In genomic region chr16:31191818-31192217, GRCm38 (mm10) we compare ENCODE assay signal across 7 mouse cellular contexts. TPM values are rescaled to one million over a fixed set of nuclear protein-coding genes. Genes with fewer than 3 reads are reported as not detected.
A peak's percentile ranks its signal among the peaks of the same experiment; 100 is the strongest.
DNase-seq lines count a peak whose midpoint lies in the region; ATAC-seq and TF ChIP-seq lines count a peak whose summit lies in the region.

No protein-coding gene starts in this region.

- no peak overlapping the region for H3K4me3 ChIP-seq in G1E (ENCODE audit: low read depth, low read length)
- H3K4me3 ChIP-seq in liver, embryonic 14.5 days (ENCODE audit: insufficient read depth in 1 of 2, low read depth in 2 of 2, low read length in 2 of 2), result no peak overlapping the region
- no peak overlapping the region; the same call in 1 of the 2 replicates for H3K4me3 ChIP-seq in spleen, adult 2 months (ENCODE audit: extremely low read depth, insufficient read depth, insufficient read length)

- H3K27me3 ChIP-seq in G1E (ENCODE audit: insufficient read depth, low read length), result no peaks in the 10 kb centered on the region
- no peaks in the 10 kb centered on the region for H3K27me3 ChIP-seq in liver, embryonic 14.5 days (ENCODE audit: control insufficient read depth, insufficient read depth, low read length)
- H3K27me3 ChIP-seq in spleen, adult 2 months (ENCODE audit: control insufficient read depth, insufficient read depth, low read length), result no peaks in the 10 kb centered on the region

- whole genome bisulfite sequencing in liver, embryonic 14.5 days (ENCODE audit: insufficient replicate concordance), result 18% methylated on average over 6 of the region's 6 CpGs
- WGBS in spleen, adult 2 months, result 1% methylated on average over 6 of the region's 6 CpGs

- TF ChIP-seq EP300 in liver, embryonic 14.5 days (IDR thresholded peaks at IDR 0.05; ENCODE audit: low read depth), result no peak

- ATAC-seq in G1E (ENCODE audit: extremely low read depth, insufficient number of reproducible peaks, low FRiP score, poor library complexity, severe bottlenecking), result peak; percentile 70
- peak; percentile 92 for ATAC-seq in common myeloid progenitor, adult 5-6 weeks (replicated peaks; ENCODE audit: low read depth, poor library complexity, severe bottlenecking)
- no peak for ATAC-seq in liver, embryonic 14.5 days (ENCODE audit: insufficient read depth)

- no peak for TF ChIP-seq CTCF in G1E (IDR thresholded peaks at IDR 0.05; ENCODE audit: low read depth, low read length)
- no peak for TF ChIP-seq CTCF in liver, embryonic 14.5 days (IDR thresholded peaks at IDR 0.05; ENCODE audit: low read depth)
- TF ChIP-seq CTCF in spleen, adult 2 months (IDR thresholded peaks at IDR 0.05; ENCODE audit: extremely low read depth, insufficient read depth, insufficient read length, insufficient replicate concordance), result no peak

- H3K9me3 ChIP-seq in G1E (replicated peaks), result no peaks in the 10 kb centered on the region
- H3K9me3 ChIP-seq in liver, embryonic 14.5 days (ENCODE audit: control insufficient read depth, low read length), result no peaks in the 10 kb centered on the region

- TF ChIP-seq POLR2A in spleen, adult 2 months (IDR thresholded peaks at IDR 0.05; ENCODE audit: low read depth, low read length), result no peak

- H3K27ac ChIP-seq in liver, embryonic 14.5 days, result no peak overlapping the region
- peak overlapping the region; percentile 57 for H3K27ac ChIP-seq in spleen, adult 2 months (ENCODE audit: insufficient read depth, low read length)

- no peak for DNase-seq in G1E (ENCODE audit: low spot score)
- no peak for DNase-seq in liver, embryonic 14.5 days (ENCODE audit: low read depth in 3 of 3, low spot score in 3 of 3)
- DNase-seq in spleen, adult 2 months (ENCODE audit: low read depth in 1 of 2, low spot score in 2 of 2), result peak; percentile 61 to 64
- no peak for DNase-seq in cerebellum, postnatal 14 days
- DNase-seq in cerebellum, postnatal 36 days, result no peak
- no peak for DNase-seq in kidney, postnatal 25 days

- peaks cover 7% of the 10 kb centered on the region for H3K36me3 ChIP-seq in G1E (replicated peaks)
- no peaks in the 10 kb centered on the region for H3K36me3 ChIP-seq in liver, embryonic 14.5 days (replicated peaks; ENCODE audit: control insufficient read depth, insufficient read depth, low read depth)
- no peaks in the 10 kb centered on the region for H3K36me3 ChIP-seq in spleen, adult 2 months (ENCODE audit: control insufficient read depth, insufficient read depth, low read length)

- peaks cover 31% of the 10 kb centered on the region for H3K4me1 ChIP-seq in G1E (ENCODE audit: insufficient read depth, low read depth, low read length)
- peaks cover 0 to 25% of the 10 kb centered on the region in 2 experiments; a peak in 3 of 4 replicates for H3K4me1 ChIP-seq in liver, embryonic 14.5 days (replicated peaks; ENCODE audit: control insufficient read depth in 2 of 2, insufficient read depth in 2 of 2, low read length in 1 of 2)
- peaks cover 23% of the 10 kb centered on the region; the same call in 1 of the 2 replicates for H3K4me1 ChIP-seq in spleen, adult 2 months (ENCODE audit: control insufficient read depth, insufficient read depth, insufficient read length)

- no peak overlapping the region for H3K9ac ChIP-seq in liver, embryonic 14.5 days (replicated peaks)

- peak overlapping the region; percentile 8; the same call in 1 of the 2 replicates for H3K4me2 ChIP-seq in liver, embryonic 14.5 days (ENCODE audit: low read depth)

RNA-seq across cellular contexts. Expression of gene Acap2, which starts 9.2 kb away (rescaled TPM):
- total RNA-seq in G1E (2014; fragmentation: Nextera tagmentation) (35.8 and 37.3 TPM in 2 replicates), G1E (2017) (44.5 and 52.9 TPM in 2 replicates)
- polyA plus RNA-seq in G1E (2012), result 3.9 and 5.4 TPM in 2 replicates
- 27.6 and 36.3 TPM in 2 replicates for total RNA-seq in common myeloid progenitor, adult 5-6 weeks (2017)
- 3.2 and 4.4 TPM in 2 replicates for polyA plus RNA-seq in liver, embryonic 14.5 days (2012; rRNA removed)
- polyA plus RNA-seq in liver, embryonic 14.5 days (2014; fragmentation: Nextera tagmentation; extraction: Ambion mirVana), result 4.9 and 5.1 TPM in 2 replicates
- polyA plus RNA-seq in spleen, adult 2 months (2012; rRNA removed), result 9.2 and 9.6 TPM in 2 replicates

Comparison
In these comparisons a context has a peak if more than half of its experiments do, and no peak if none do; other contexts are left out.
1. DNase-seq: peak in spleen, adult 2 months (2 of 2); none in G1E (single experiment), liver, embryonic 14.5 days (0 of 3), cerebellum, postnatal 14 days (0 of 2), cerebellum, postnatal 36 days (0 of 2) and kidney, postnatal 25 days (0 of 2).